In genomic region chr11:100574708-100575483, GRCm38 (mm10) we compare ENCODE assay signal across 7 mouse cellular contexts. TPM values are rescaled to one million over a fixed set of nuclear protein-coding genes. Genes with fewer than 3 reads are reported as not detected.
A peak's percentile ranks its signal among the peaks of the same experiment; 100 is the strongest.
DNase-seq lines count a peak whose midpoint lies in the region; ATAC-seq lines count a peak whose summit lies in the region.

TSS of gene Cnp (plus strand) at chr11:100574904.

- intact Hi-C loops in left cerebral cortex, postnatal 36 days (cut with DNase I) = loop anchor here (1.0 to 5.0 kb wide), 2 partner anchors 44 to 187 kb away; partner anchors contain the start of genes Hcrt and Nkiras2

- ATAC-seq in intestine, embryonic 16.5 days = peak; percentile 89

- H3K27me3 ChIP-seq in intestine, embryonic 16.5 days (replicated peaks; ENCODE audit: control insufficient read depth, insufficient read depth, low read length) = no peaks in the 10 kb centered on the region; the same call in 1 of the 2 replicates
- H3K27me3 ChIP-seq in midbrain, embryonic 10.5 days (ENCODE audit: low read depth, poor library complexity, severe bottlenecking) = peaks cover 37% of the 10 kb centered on the region

- H3K4me2 ChIP-seq in intestine, embryonic 16.5 days (ENCODE audit: low read depth, low read length) = peak within 1 kb of the TSS; percentile 65

- peak within 1 kb of the TSS; percentile 63 for H3K4me3 ChIP-seq in intestine, embryonic 16.5 days (ENCODE audit: low read length)
- H3K4me3 ChIP-seq in midbrain, embryonic 10.5 days = peak within 1 kb of the TSS; percentile 80

- H3K27ac ChIP-seq in intestine, embryonic 16.5 days (ENCODE audit: low read length) = peak within 1 kb of the TSS; percentile 43
- peak within 1 kb of the TSS; percentile 80 for H3K27ac ChIP-seq in midbrain, embryonic 10.5 days (replicated peaks)

- H3K36me3 ChIP-seq in intestine, embryonic 16.5 days (ENCODE audit: control insufficient read depth, insufficient read depth, low read length) = no peaks in the 10 kb centered on the region; the same call in 1 of the 2 replicates
- peaks cover 33% of the 10 kb centered on the region for H3K36me3 ChIP-seq in midbrain, embryonic 10.5 days

- WGBS in intestine, embryonic 16.5 days = 2% methylated on average over 47 of the region's 47 CpGs
- WGBS in midbrain, embryonic 10.5 days = 3% methylated on average over 47 of the region's 47 CpGs

- no peaks in the 10 kb centered on the region for H3K9me3 ChIP-seq in intestine, embryonic 16.5 days (ENCODE audit: control insufficient read depth, low read length)
- no peaks in the 10 kb centered on the region for H3K9me3 ChIP-seq in midbrain, embryonic 10.5 days (replicated peaks)

- peaks cover 10% of the 10 kb centered on the region for H3K4me1 ChIP-seq in intestine, embryonic 16.5 days (ENCODE audit: control insufficient read depth, insufficient read depth, low read length)
- H3K4me1 ChIP-seq in midbrain, embryonic 10.5 days = peaks cover 38% of the 10 kb centered on the region

- peak; percentile 84 to 86 for DNase-seq in adrenal gland, adult 18-20 months (ENCODE audit: low spot score in 2 of 2)
- peak; percentile 45 for DNase-seq in embryo, embryonic 11.5 days (ENCODE audit: low read depth, low spot score)
- DNase-seq in gonadal fat pad, adult 2 months (ENCODE audit: low read depth) = no peak
- peak; percentile 60 to 68 for DNase-seq in left cerebral cortex, postnatal 36 days (ENCODE audit: low spot score in 2 of 2)
- peak; percentile 60 for DNase-seq in midbrain, embryonic 10.5 days (ENCODE audit: low spot score)
- peak; percentile 71 for DNase-seq in right cerebral cortex, postnatal 4 days

- H3K9ac ChIP-seq in intestine, embryonic 16.5 days (ENCODE audit: low read depth, low read length) = peak within 1 kb of the TSS; percentile 71

RNA-seq across cellular contexts. Expression of gene Cnp, which starts in this region (rescaled TPM):
- 10 to 100 TPM; 33.2 to 40.6 TPM for total RNA-seq in adrenal gland, adult 18-20 months (2021)
- 25.2 and 26.1 TPM in 2 replicates for polyA plus RNA-seq in gonadal fat pad, adult 2 months (2012; rRNA removed)
- polyA plus RNA-seq in intestine, embryonic 16.5 days (2015; fragmentation: Nextera tagmentation; extraction: Ambion mirVana) = 27.7 and 28.4 TPM in 2 replicates
- 100 to 1,000 TPM; 167 to 298 TPM for total RNA-seq in left cerebral cortex, postnatal 36 days (2021)
- polyA plus RNA-seq in midbrain, embryonic 10.5 days (2016; fragmentation: Nextera tagmentation; extraction: Ambion mirVana) = 17.7 and 22.6 TPM in 2 replicates

Comparison
In these comparisons a context has a peak if more than half of its experiments do, and no peak if none do; other contexts are left out.
1. RNA of gene Cnp (total RNA-seq): 167 to 298 TPM in left cerebral cortex, postnatal 36 days; 33.2 to 40.6 TPM in adrenal gland, adult 18-20 months; every median in the first group is over 4 times any median in the second.